In genomic region chr9:45869181-45869580, GRCm38 (mm10) we compare ENCODE assay signal across 24 mouse cellular contexts.
"Had no signal": no experiment of that assay in that cellular context is flagged by ENCODE, and none has a peak within 500 bp of the region (broad histone marks: within the 10 kb centered on the region; RNA-seq: fewer than 3 reads in every experiment).

No protein-coding gene starts in this region.

- H3K9ac ChIP-seq: forebrain, postnatal 0 days; heart, embryonic 12.5 days; hindbrain, embryonic 12.5 days; hindbrain, embryonic 14.5 days; kidney, embryonic 15.5 days; limb, embryonic 12.5 days had no signal

- H3K9me3 ChIP-seq: heart, embryonic 10.5 days; heart, embryonic 12.5 days; hindbrain, embryonic 10.5 days; hindbrain, embryonic 12.5 days; kidney, embryonic 15.5 days; limb, embryonic 10.5 days; limb, embryonic 12.5 days had no signal

- H3K4me3 ChIP-seq: heart, embryonic 10.5 days; heart, embryonic 12.5 days; hindbrain, embryonic 10.5 days; hindbrain, embryonic 12.5 days; kidney, embryonic 15.5 days; limb, embryonic 10.5 days; limb, embryonic 12.5 days had no signal

- DNase-seq: forebrain, postnatal 0 days; gastrocnemius, postnatal 14 days; gastrocnemius, postnatal 36 days; heart, adult 18-20 months; heart, postnatal 10 days; heart, postnatal 4 days; kidney, adult 11 months; kidney, adult 2 months; kidney, adult 9 months; kidney, postnatal 14 days; kidney, postnatal 36 days; layer of hippocampus, adult 9-11 months; layer of hippocampus, postnatal 36 days had no signal

- H3K4me1 ChIP-seq: heart, embryonic 10.5 days; heart, embryonic 12.5 days; hindbrain, embryonic 10.5 days; hindbrain, embryonic 12.5 days; kidney, embryonic 15.5 days; limb, embryonic 10.5 days; limb, embryonic 12.5 days had no signal

- ATAC-seq: forebrain, postnatal 0 days; hindbrain, embryonic 16.5 days; inflammation-experienced regulatory T-cells, adult 6 months had no signal

- H3K27me3 ChIP-seq: heart, embryonic 12.5 days; hindbrain, embryonic 12.5 days; kidney, embryonic 15.5 days; limb, embryonic 12.5 days had no signal

- H3K4me2 ChIP-seq: heart, embryonic 12.5 days; hindbrain, embryonic 12.5 days; hindbrain, embryonic 14.5 days; kidney, embryonic 15.5 days; limb, embryonic 12.5 days had no signal

- H3K27ac ChIP-seq: heart, embryonic 10.5 days; hindbrain, embryonic 10.5 days; hindbrain, embryonic 12.5 days; hindbrain, embryonic 14.5 days; kidney, embryonic 15.5 days; kidney, postnatal 0 days; limb, embryonic 10.5 days; limb, embryonic 12.5 days had no signal
